Mouse (Mus musculus): ENCODE measurements around the gene Gm5916. TPM values are rescaled to one million over a fixed set of nuclear protein-coding genes. Genes with fewer than 3 reads are reported as not detected.

Gm5916 gene
- polyA plus RNA-seq (2017; shearing (Covaris generic)), result not detected

- ATAC-seq, result no peak
These were observed at the start of gene Gm5916 for GRCm38 (mm10) chr9:36128679-36129078. Gm5916 (minus strand) TSS chr9:36128779.

Other genes with a start within 250 kb of the Gm5916 start
- not detected for gene 9230113P08Rik, start 220.4 kb downstream of the Gm5916 start, polyA plus RNA-seq (2017; shearing (Covaris generic))